Mouse (Mus musculus) lung, embryonic 14.5 days (tissue): ENCODE results near the gene Gm17268. TPM values are rescaled to one million over a fixed set of nuclear protein-coding genes. Genes with fewer than 3 reads are reported as not detected.

ENCODE experiments used
- ATAC-seq: fragments of 200-750 bp; cut with Nextera tagmentation; 2 replicates; pipeline ENCODE4 v1.8.0; 2017; ENCODE audit warnings: mild to moderate bottlenecking, moderate TSS enrichment, moderate library complexity; ENCODE audit not compliant: insufficient read depth
- DNase-seq: peaks from one replicate; pipeline ENCODE4 v3.0.0-alpha.2; 2015
- H3K27ac ChIP-seq: fragments of 300-500 bp; sonication (generic); 2 replicates; pipeline ENCODE4 v1.5.1; 2014; ENCODE audit warnings: low read depth, mild to moderate bottlenecking, moderate library complexity
- H3K27me3 ChIP-seq: fragments of 300-500 bp; sonication (generic); 2 replicates; pipeline ENCODE4 v1.6.1; 2014; ENCODE audit warnings: low read length, control low read depth; ENCODE audit not compliant: insufficient read depth
- H3K36me3 ChIP-seq: fragments of 300-500 bp; sonication (generic); 2 replicates; pipeline ENCODE4 v1.6.1; 2014; ENCODE audit warnings: control low read depth; ENCODE audit not compliant: insufficient read depth
- H3K4me1 ChIP-seq: fragments of 300-500 bp; sonication (generic); 2 replicates; pipeline ENCODE4 v1.6.1; 2014; ENCODE audit warnings: antibody characterized with exemption, control low read depth; ENCODE audit not compliant: insufficient read depth
- H3K4me2 ChIP-seq: fragments of 300-500 bp; sonication (generic); 2 replicates; pipeline ENCODE4 v1.6.1; 2014; ENCODE audit warnings: mild to moderate bottlenecking
- H3K4me3 ChIP-seq: fragments of 300-500 bp; sonication (generic); 2 replicates; pipeline ENCODE4 v1.5.1; 2014; ENCODE audit warnings: low read depth, low read length
- H3K9ac ChIP-seq: fragments of 300-500 bp; sonication (generic); 2 replicates; pipeline ENCODE4 v1.6.1; 2014
- H3K9me3 ChIP-seq: fragments of 300-500 bp; sonication (generic); 2 replicates; pipeline ENCODE4 v1.6.1; 2016; ENCODE audit warnings: low read depth, low read length, control low read depth
- CTCF ChIP-seq: IDR thresholded peaks from 2 replicates; pipeline ENCODE4 v1.5.1; 2016; ENCODE audit warnings: antibody characterized with exemption, low read depth
- WGBS: fragments of 180-500 bp; shearing (Covaris S2); extraction: QIAGEN DNeasy Blood & Tissue Kit; methylation state at CpG from one replicate; pipeline ENCODE4 v1.1.7; 2014; 5-methylcytosine and 5-hydroxymethylcytosine counted together
- polyA plus RNA-seq: library from polyadenylated mRNA; unstranded; fragments of >200 nt; fragmentation: Nextera tagmentation; extraction: Ambion mirVana; gene quantifications from 2 replicates; pipeline ENCODE4 v1.2.1, GENCODE M21; 2014

Gm17268 gene
- polyA plus RNA-seq, 1 experiment from 2014 or later: not detected

GRCm38 (mm10) chr11:82032136-82032535, 6.2 kb downstream of the Gm17268 start:
- no peak for TF ChIP-seq CTCF
- DNase-seq: peak; percentile 42
- Histone ChIP-seq H3K27me3 (no peaks in the 10 kb centered on the region), H3K27ac (peak overlapping the region; percentile 86; the same call in 1 of the 2 replicates), H3K4me2 (no peak overlapping the region), H3K9me3 (no peaks in the 10 kb centered on the region), H3K4me1 (peaks cover 18% of the 10 kb centered on the region), H3K4me3 (no peak overlapping the region), H3K36me3 (no peaks in the 10 kb centered on the region), H3K9ac (no peak overlapping the region)
- no peak for ATAC-seq

GRCm38 (mm10) chr11:82030171-82030570, 8.2 kb downstream of the Gm17268 start:
- Histone ChIP-seq H3K27ac (no peak overlapping the region), H3K27me3 (no peaks in the 10 kb centered on the region), H3K9me3 (no peaks in the 10 kb centered on the region), H3K4me3 (no peak overlapping the region), H3K4me1 (peaks cover 18% of the 10 kb centered on the region), H3K4me2 (no peak overlapping the region), H3K9ac (no peak overlapping the region), H3K36me3 (no peaks in the 10 kb centered on the region)
- no peak for ATAC-seq
- TF ChIP-seq CTCF: no peak
- DNase-seq: no peak
- 66% methylated on average over 2 of the region's 2 CpGs for WGBS

- 77% methylated on average over 4 of the region's 4 CpGs for WGBS
- Histone ChIP-seq H3K4me3 (no peak overlapping the region), H3K36me3 (no peaks in the 10 kb centered on the region), H3K4me1 (no peaks in the 10 kb centered on the region), H3K9ac (no peak overlapping the region), H3K27ac (no peak overlapping the region), H3K9me3 (no peaks in the 10 kb centered on the region), H3K4me2 (no peak overlapping the region), H3K27me3 (no peaks in the 10 kb centered on the region)
- DNase-seq (no peak), ATAC-seq (no peak)
- no peak for TF ChIP-seq CTCF
Measured at GRCm38 (mm10) chr11:82023769-82024168, 14.6 kb downstream of the Gm17268 start.

DNA sequence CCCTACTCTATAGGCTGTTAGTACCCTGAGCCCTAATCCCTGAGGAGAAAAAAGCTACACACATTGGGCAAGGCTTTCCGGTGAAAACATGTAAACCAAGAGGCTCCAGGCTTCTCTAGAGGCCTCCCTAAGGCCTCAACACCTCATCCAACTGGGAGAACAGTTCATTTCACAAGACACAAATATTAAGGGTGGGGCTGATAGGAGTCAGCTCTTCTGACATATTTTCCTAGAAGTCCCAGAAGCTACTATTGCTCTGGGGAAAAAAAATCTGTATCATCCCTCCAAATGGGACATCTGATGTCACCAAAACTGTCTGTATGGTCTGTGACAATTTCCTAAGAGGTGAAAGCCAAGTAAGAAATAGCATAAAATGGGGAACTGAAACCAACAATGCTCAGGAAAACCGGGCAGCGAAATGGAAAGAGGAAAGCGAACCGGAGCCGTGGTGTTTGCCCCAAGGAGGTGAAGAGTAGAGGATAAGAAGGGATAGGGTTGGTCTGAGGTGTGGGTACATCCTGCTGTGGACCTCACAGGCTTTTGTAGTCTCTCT, 15.8 kb downstream of the Gm17268 start:
- Histone ChIP-seq H3K9ac (no peak overlapping the region), H3K4me3 (no peak overlapping the region), H3K36me3 (no peaks in the 10 kb centered on the region), H3K4me2 (no peak overlapping the region), H3K27ac (no peak overlapping the region), H3K9me3 (no peaks in the 10 kb centered on the region), H3K4me1 (no peaks in the 10 kb centered on the region), H3K27me3 (no peaks in the 10 kb centered on the region)
- no peak for TF ChIP-seq CTCF
- WGBS: 82% methylated on average over 6 of the region's 6 CpGs
- no peak for ATAC-seq
- no peak for DNase-seq

DNA sequence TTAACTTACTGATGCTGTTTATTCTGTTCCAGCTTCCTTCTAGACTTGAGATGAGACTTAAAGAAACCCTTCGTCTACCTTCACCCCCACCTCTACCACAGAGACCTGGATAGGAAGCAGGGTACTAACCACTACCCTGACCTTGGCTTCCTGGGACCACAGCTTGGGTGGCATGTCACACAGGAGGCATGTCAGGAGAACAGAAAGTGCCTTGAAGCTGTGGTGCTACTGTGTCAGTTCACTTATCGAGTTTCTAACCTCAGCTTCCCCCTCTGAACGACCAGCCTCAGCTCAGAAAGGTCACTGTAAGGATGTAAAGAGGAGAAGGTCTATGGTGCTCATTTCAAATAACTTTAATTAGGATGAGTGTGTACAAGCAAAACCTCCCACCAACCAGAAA, 17.0 kb downstream of the Gm17268 start:
- Histone ChIP-seq H3K9me3 (no peaks in the 10 kb centered on the region), H3K4me3 (no peak overlapping the region), H3K36me3 (no peaks in the 10 kb centered on the region), H3K27ac (no peak overlapping the region), H3K27me3 (no peaks in the 10 kb centered on the region), H3K9ac (no peak overlapping the region), H3K4me1 (no peaks in the 10 kb centered on the region), H3K4me2 (no peak overlapping the region)
- 53% methylated on average over 3 of the region's 3 CpGs for WGBS
- ATAC-seq: no peak
- no peak for TF ChIP-seq CTCF
- no peak for DNase-seq

DNA sequence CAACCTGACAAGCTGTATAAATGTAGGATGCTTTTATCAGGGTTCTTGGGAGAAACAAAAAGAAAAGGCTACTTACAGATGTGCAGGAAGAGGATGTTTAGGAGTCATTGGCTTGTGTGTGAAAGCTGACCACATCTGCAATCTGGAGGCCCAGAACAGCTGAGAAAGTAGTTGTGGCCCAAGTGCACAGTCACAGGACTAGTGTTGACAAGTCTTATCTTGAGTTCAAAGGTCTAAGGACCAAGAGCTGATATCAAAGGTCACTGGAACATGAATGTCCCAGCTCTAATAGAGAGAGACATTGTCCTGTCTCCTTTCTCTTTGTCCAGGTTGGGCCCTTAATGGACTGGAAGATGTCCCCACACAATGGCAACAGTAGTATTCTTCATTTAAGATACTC, 18.6 kb downstream of the Gm17268 start:
- H3K9me3 ChIP-seq: no peaks in the 10 kb centered on the region
- ATAC-seq (no peak), DNase-seq (no peak)
- H3K27me3 ChIP-seq: no peaks in the 10 kb centered on the region
- no peak for TF ChIP-seq CTCF
- no peak overlapping the region for H3K4me2 ChIP-seq
- H3K9ac ChIP-seq: no peak overlapping the region
- no peaks in the 10 kb centered on the region for H3K4me1 ChIP-seq
- H3K36me3 ChIP-seq: no peaks in the 10 kb centered on the region
- no peak overlapping the region for H3K4me3 ChIP-seq
- H3K27ac ChIP-seq: no peak overlapping the region

DNA sequence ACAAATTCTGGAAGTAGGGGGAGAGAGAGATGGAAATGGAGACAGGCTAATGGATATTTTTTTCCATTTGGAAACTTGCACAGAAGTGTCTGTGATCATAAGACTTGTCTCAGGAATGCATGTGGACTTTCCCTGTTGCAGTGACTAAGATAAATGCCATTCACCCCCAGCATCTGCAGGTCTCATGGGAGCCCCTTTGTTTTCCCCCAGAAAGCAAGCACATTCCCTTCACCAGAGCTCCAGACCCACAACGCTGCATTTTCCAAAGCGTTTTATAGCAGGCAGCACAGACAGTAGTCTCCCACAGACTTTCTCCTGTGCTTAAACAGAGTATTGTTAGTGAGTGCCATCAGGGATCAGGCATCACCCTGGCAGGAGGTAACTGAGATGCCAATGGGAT, 19.0 kb downstream of the Gm17268 start:
- H3K4me3 ChIP-seq: no peak overlapping the region
- no peaks in the 10 kb centered on the region for H3K9me3 ChIP-seq
- 26% methylated on average over 2 of the region's 2 CpGs for WGBS
- no peaks in the 10 kb centered on the region for H3K4me1 ChIP-seq
- no peaks in the 10 kb centered on the region for H3K27me3 ChIP-seq
- no peak overlapping the region for H3K9ac ChIP-seq
- no peak for DNase-seq
- H3K4me2 ChIP-seq: no peak overlapping the region
- H3K27ac ChIP-seq: no peak overlapping the region
- ATAC-seq: no peak
- H3K36me3 ChIP-seq: no peaks in the 10 kb centered on the region
- no peak for TF ChIP-seq CTCF
